Mouse (Mus musculus) myocyte (in vitro differentiated cells): ENCODE results near the gene Gdf1.

Source experiments
- MAX ChIP-seq: IDR thresholded peaks from one replicate; pipeline ENCODE4 v1.6.1; 2011; ENCODE audit warnings: low read depth, mild to moderate bottlenecking, control low read depth
- MYOD1 ChIP-seq, 3 experiments: IDR thresholded peaks; one replicate each; pipeline ENCODE4 v1.6.1; 2011; ENCODE audit warnings: control low read depth in 2 of 3, low read depth in 2 of 3, mild to moderate bottlenecking in 2 of 3, moderate library complexity in 1 of 3; ENCODE audit not compliant: insufficient read length in 2 of 3, control insufficient read depth in 1 of 3
- MYOG ChIP-seq, 3 experiments: IDR thresholded peaks; one replicate each; pipeline ENCODE4 v1.6.1; 2011; ENCODE audit warnings: control low read depth in 2 of 3, low read depth in 2 of 3, mild to moderate bottlenecking in 2 of 3; ENCODE audit not compliant: insufficient read length in 2 of 3, control insufficient read depth in 1 of 3, insufficient read depth in 1 of 3
- POLR2A ChIP-seq: IDR thresholded peaks from one replicate; pipeline ENCODE4 v1.6.1; 2011; ENCODE audit warnings: low read depth, mild to moderate bottlenecking, control low read depth, moderate library complexity; ENCODE audit not compliant: insufficient read length
- TCF12 ChIP-seq: IDR thresholded peaks from one replicate; pipeline ENCODE4 v1.6.1; 2011; ENCODE audit warnings: mild to moderate bottlenecking, control low read depth; ENCODE audit not compliant: poor library complexity, insufficient read depth, severe bottlenecking
- TCF3 ChIP-seq: IDR thresholded peaks from one replicate; pipeline ENCODE4 v1.6.1; 2011; ENCODE audit warnings: low read depth, control low read depth; ENCODE audit not compliant: insufficient read length

DNA sequence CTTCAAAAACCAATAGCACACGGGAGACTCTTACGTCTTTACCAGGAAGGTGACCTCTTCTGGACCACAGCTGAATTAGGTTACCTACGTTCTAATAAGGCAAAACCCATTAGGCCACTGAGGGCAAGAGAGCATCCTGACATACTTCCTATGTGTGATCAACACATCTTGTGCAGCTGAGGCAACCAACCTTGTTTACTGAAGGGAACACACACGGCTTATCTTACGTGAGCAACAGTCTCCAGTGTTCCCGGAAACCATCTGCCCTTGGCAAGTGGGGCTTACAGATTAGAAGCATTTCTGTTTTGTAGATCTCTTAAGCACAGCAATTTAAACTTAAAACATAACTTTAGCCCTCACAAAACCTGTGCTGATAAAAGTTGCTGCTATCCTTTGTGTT, 2.1 kb upstream of the Gdf1 start:
- TF ChIP-seq TCF3 (no peak), MYOG (IDR thresholded peaks at IDR 0.05; ENCODE audit: control insufficient read depth in 1 of 3, insufficient read depth in 1 of 3, insufficient read length in 2 of 3, low read depth in 2 of 3) (no peak), TCF12 (no peak), POLR2A (no peak), MAX (no peak), MYOD1 (IDR thresholded peaks at IDR 0.05; ENCODE audit: control insufficient read depth in 1 of 3, insufficient read length in 2 of 3, low read depth in 2 of 3) (no peak)
